Mouse (Mus musculus): ENCODE data around the gene Crocc2.

DNA sequence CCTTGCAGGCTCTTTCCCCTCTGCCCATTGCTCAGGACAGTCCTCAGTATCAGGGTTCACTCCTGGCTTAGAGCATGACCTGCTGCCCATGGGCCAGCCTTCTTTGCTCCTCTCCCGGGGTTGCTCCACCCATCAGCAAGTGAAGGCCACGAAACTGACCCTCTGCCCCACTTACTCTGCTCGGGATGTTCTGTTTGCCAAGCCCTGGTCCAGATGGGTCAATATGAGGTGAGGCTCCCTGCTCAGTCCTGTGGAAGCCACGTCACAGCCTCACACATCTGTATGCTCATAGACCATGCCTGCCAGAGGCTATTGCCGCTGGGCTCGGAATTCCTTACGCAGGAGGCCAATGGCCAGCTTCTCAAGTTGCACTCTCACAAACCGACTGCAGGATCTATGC is 40.3 kb upstream of the Crocc2 start:
- TF ChIP-seq CTCF (IDR thresholded peaks at IDR 0.05; ENCODE audit: low read depth) (no peak), EP300 (IDR thresholded peaks at IDR 0.05; ENCODE audit: low read depth) (no peak)
